Mouse (Mus musculus) adrenal gland, adult 2 months (tissue): ENCODE results near the gene Etv6. TPM values are rescaled to one million over a fixed set of nuclear protein-coding genes. Genes with fewer than 3 reads are reported as not detected.

Source experiments
- DNase-seq: peaks from one replicate; pipeline ENCODE4 v3.0.0; 2021
- polyA plus RNA-seq: library from polyadenylated mRNA; depleted of rRNA; stranded (reverse); fragments of >200 nt; gene quantifications from 2 replicates; pipeline ENCODE4 v1.2.3, GENCODE M21; 2012
- total RNA-seq, 2 experiments: library from RNA; stranded (reverse); gene quantifications; 2 replicates each; pipeline ENCODE4 v1.2.3; 2021

Etv6 gene
- total and polyA plus RNA-seq, 3 experiments: 33.0 to 60.5 (median 36.5) TPM

GRCm38 (mm10) chr6:134171235-134171634 lies 135.7 kb downstream of the Etv6 start:
- DNase-seq: no peak

- DNase-seq: no peak
These were observed 136.6 kb downstream of the Etv6 start for GRCm38 (mm10) chr6:134171906-134172728.

- DNase-seq: no peak
These were observed 137.9 kb downstream of the Etv6 start for GRCm38 (mm10) chr6:134173439-134173838.

- no peak for DNase-seq
These were observed 139.6 kb downstream of the Etv6 start for GRCm38 (mm10) chr6:134175059-134175458.

GRCm38 (mm10) chr6:134177196-134177595 lies 141.7 kb downstream of the Etv6 start:
- DNase-seq: no peak

- DNase-seq: no peak
These were observed 146.9 kb downstream of the Etv6 start for GRCm38 (mm10) chr6:134182301-134182948.

GRCm38 (mm10) chr6:134183592-134184342 lies 148.3 kb downstream of the Etv6 start:
- DNase-seq: no peak

GRCm38 (mm10) chr6:134186286-134186903 lies 150.9 kb downstream of the Etv6 start:
- peak; percentile 42 for DNase-seq

GRCm38 (mm10) chr6:134188719-134189118 lies 153.2 kb downstream of the Etv6 start:
- peak; percentile 42 for DNase-seq

- DNase-seq: no peak
These were observed 153.7 kb downstream of the Etv6 start for GRCm38 (mm10) chr6:134189174-134189573.

GRCm38 (mm10) chr6:134189575-134190132 lies 154.2 kb downstream of the Etv6 start:
- peak; percentile 83 for DNase-seq

- DNase-seq: no peak
These were observed 155.2 kb downstream of the Etv6 start for GRCm38 (mm10) chr6:134190597-134191278.

GRCm38 (mm10) chr6:134192710-134193109 lies 157.2 kb downstream of the Etv6 start:
- DNase-seq: no peak

GRCm38 (mm10) chr6:134199895-134200294 lies 164.4 kb downstream of the Etv6 start:
- no peak for DNase-seq

GRCm38 (mm10) chr6:134200577-134200976 lies 165.1 kb downstream of the Etv6 start:
- DNase-seq: peak; percentile 85

GRCm38 (mm10) chr6:134202176-134202575 lies 166.7 kb downstream of the Etv6 start:
- no peak for DNase-seq

- no peak for DNase-seq
These were observed 169.7 kb downstream of the Etv6 start for GRCm38 (mm10) chr6:134205163-134205562.

- DNase-seq: peak; percentile 81
These were observed 170.2 kb downstream of the Etv6 start for GRCm38 (mm10) chr6:134205726-134206125.

GRCm38 (mm10) chr6:134206251-134206650 lies 170.8 kb downstream of the Etv6 start:
- peak; percentile 47 for DNase-seq

GRCm38 (mm10) chr6:134207391-134208179 lies 172.1 kb downstream of the Etv6 start:
- peak; percentile 58 for DNase-seq
